In the genomic region with DNA sequence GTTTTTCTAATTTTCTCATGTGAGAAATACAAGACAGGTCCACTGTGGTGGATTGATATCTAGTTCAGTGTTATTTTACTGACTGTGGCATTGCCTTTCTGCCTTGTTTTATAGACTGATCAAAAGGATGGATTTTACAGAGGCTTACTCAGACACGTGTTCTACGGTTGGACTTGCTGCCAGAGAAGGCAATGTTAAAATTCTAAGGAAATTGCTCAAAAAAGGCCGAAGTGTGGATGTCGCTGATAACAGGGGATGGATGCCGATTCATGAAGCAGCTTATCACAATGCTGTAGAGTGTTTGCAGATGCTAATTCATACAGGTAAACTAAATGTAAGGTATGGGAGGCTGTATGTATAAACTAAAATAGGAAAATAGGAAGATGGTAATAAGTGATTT, we compare ENCODE assay signal across 27 mouse cellular contexts. TPM values are rescaled to one million over a fixed set of nuclear protein-coding genes. Genes with fewer than 3 reads are reported as not detected.
DNase-seq lines count a peak whose midpoint lies in the region; ATAC-seq and TF ChIP-seq lines count a peak whose summit lies in the region.
"Had no signal": no experiment of that assay in that cellular context is flagged by ENCODE, and none has a peak within 500 bp of the region (broad histone marks: within the 10 kb centered on the region; RNA-seq: fewer than 3 reads in every experiment).

No protein-coding gene starts in this region.

- 0 out of 4 replicates have a peak overlapping the region, but pooled peaks of 1 of the 2 experiments have one; percentile 9 for H3K4me3 ChIP-seq in MEL (ENCODE audit: control insufficient read depth in 1 of 2, insufficient read depth in 1 of 2, low read depth in 2 of 2, low read length in 2 of 2)
- no peak overlapping the region for H3K4me3 ChIP-seq in liver, embryonic 11.5 days (ENCODE audit: low read depth, low read length)
- no peak overlapping the region for H3K4me3 ChIP-seq in liver, embryonic 16.5 days (ENCODE audit: low read depth, low read length)
- no peak overlapping the region for H3K4me3 ChIP-seq in intestine, embryonic 15.5 days (replicated peaks)
- H3K4me3 ChIP-seq in hindbrain, embryonic 13.5 days, result no peak overlapping the region
- H3K4me3 ChIP-seq: embryonic facial prominence, embryonic 12.5 days; forebrain, embryonic 12.5 days; left cerebral cortex, adult 2 months; limb, embryonic 13.5 days; midbrain, embryonic 10.5 days had no signal

- H3K4me1 ChIP-seq in MEL (ENCODE audit: control insufficient read depth in 1 of 2, insufficient read depth in 2 of 2, low read length in 2 of 2), result peaks cover 24 to 33% of the 10 kb centered on the region in 2 experiments
- peaks cover 12% of the 10 kb centered on the region for H3K4me1 ChIP-seq in liver, embryonic 11.5 days (replicated peaks; ENCODE audit: control insufficient read depth, insufficient read depth, low read length)
- peaks cover 36% of the 10 kb centered on the region for H3K4me1 ChIP-seq in liver, embryonic 16.5 days (ENCODE audit: control insufficient read depth, low read depth, low read length)
- H3K4me1 ChIP-seq in intestine, embryonic 15.5 days (replicated peaks), result no peaks in the 10 kb centered on the region
- no peaks in the 10 kb centered on the region for H3K4me1 ChIP-seq in hindbrain, embryonic 13.5 days (replicated peaks)
- H3K4me1 ChIP-seq: embryonic facial prominence, embryonic 12.5 days; forebrain, embryonic 12.5 days; limb, embryonic 13.5 days; midbrain, embryonic 10.5 days had no signal

- H3K27ac ChIP-seq in MEL (ENCODE audit: control insufficient read depth, low read depth, low read length), result 0 out of 2 replicates have a peak overlapping the region, but pooled peaks have one; percentile 25
- H3K27ac ChIP-seq in liver, embryonic 11.5 days (ENCODE audit: low read depth, low read length), result peak overlapping the region; percentile 63
- H3K27ac ChIP-seq in liver, embryonic 16.5 days (ENCODE audit: low read length), result peak overlapping the region; percentile 89
- no peak overlapping the region for H3K27ac ChIP-seq in intestine, embryonic 15.5 days
- no peak overlapping the region for H3K27ac ChIP-seq in hindbrain, embryonic 13.5 days
- H3K27ac ChIP-seq: embryonic facial prominence, embryonic 12.5 days; forebrain, embryonic 12.5 days; hindbrain, postnatal 0 days; left cerebral cortex, adult 2 months; limb, embryonic 13.5 days; midbrain, embryonic 10.5 days had no signal

- no peaks in the 10 kb centered on the region for H3K27me3 ChIP-seq in MEL (ENCODE audit: control insufficient read depth in 1 of 2, insufficient read depth in 2 of 2, low read length in 2 of 2)
- no peaks in the 10 kb centered on the region for H3K27me3 ChIP-seq in liver, embryonic 11.5 days (replicated peaks; ENCODE audit: control insufficient read depth, insufficient read depth, low read length)
- no peaks in the 10 kb centered on the region for H3K27me3 ChIP-seq in liver, embryonic 16.5 days (ENCODE audit: control insufficient read depth, insufficient read depth, low read depth, low read length)
- H3K27me3 ChIP-seq in intestine, embryonic 15.5 days (replicated peaks), result no peaks in the 10 kb centered on the region
- no peaks in the 10 kb centered on the region for H3K27me3 ChIP-seq in hindbrain, embryonic 13.5 days
- H3K27me3 ChIP-seq: embryonic facial prominence, embryonic 12.5 days; forebrain, embryonic 12.5 days; limb, embryonic 13.5 days had no signal

- no peak overlapping the region for H3K4me2 ChIP-seq in liver, embryonic 11.5 days
- peak overlapping the region; percentile 35 for H3K4me2 ChIP-seq in liver, embryonic 16.5 days (ENCODE audit: low read depth, low read length)
- no peak overlapping the region for H3K4me2 ChIP-seq in intestine, embryonic 15.5 days (replicated peaks)
- H3K4me2 ChIP-seq in hindbrain, embryonic 13.5 days, result no peak overlapping the region
- H3K4me2 ChIP-seq: embryonic facial prominence, embryonic 12.5 days; forebrain, embryonic 12.5 days; limb, embryonic 13.5 days; lung, embryonic 14.5 days had no signal

- peak; percentile 42 to 49 for TF ChIP-seq EP300 in MEL (IDR thresholded peaks at IDR 0.05; ENCODE audit: low read depth in 1 of 2, low read length in 2 of 2)

- peaks cover 0 to 41% of the 10 kb centered on the region in 2 experiments; a peak in 2 of 4 replicates for H3K36me3 ChIP-seq in MEL (ENCODE audit: control insufficient read depth in 1 of 2, insufficient read depth in 2 of 2, low read length in 2 of 2)
- H3K36me3 ChIP-seq in liver, embryonic 11.5 days (ENCODE audit: control insufficient read depth, insufficient read depth, low read length), result no peaks in the 10 kb centered on the region
- H3K36me3 ChIP-seq in liver, embryonic 16.5 days (ENCODE audit: control insufficient read depth, insufficient read depth), result no peaks in the 10 kb centered on the region
- H3K36me3 ChIP-seq in intestine, embryonic 15.5 days, result no peaks in the 10 kb centered on the region
- H3K36me3 ChIP-seq in hindbrain, embryonic 13.5 days, result peaks cover 5% of the 10 kb centered on the region; the same call in 1 of the 2 replicates
- H3K36me3 ChIP-seq: embryonic facial prominence, embryonic 12.5 days; limb, embryonic 13.5 days; midbrain, embryonic 10.5 days had no signal

- peak; percentile 30 for ATAC-seq in liver, embryonic 11.5 days (replicated peaks; ENCODE audit: low FRiP score)
- ATAC-seq in liver, embryonic 16.5 days (ENCODE audit: low read depth), result peak; percentile 70
- no peak; the same call in 1 of the 2 replicates for ATAC-seq in intestine, embryonic 15.5 days
- no peak for ATAC-seq in hindbrain, embryonic 13.5 days (ENCODE audit: low FRiP score)
- ATAC-seq: forebrain, postnatal 0 days; hindbrain, postnatal 0 days; intestine, embryonic 16.5 days; midbrain, embryonic 16.5 days had no signal

- peak; percentile 56 for DNase-seq in MEL (ENCODE audit: low read depth, low spot score)
- DNase-seq in c-Kit-positive CD71-positive TER-119-positive erythroid progenitor cells, embryonic 14.5 days (ENCODE audit: low spot score), result peak; percentile 81
- DNase-seq in liver, embryonic 11.5 days (ENCODE audit: low spot score), result no peak
- no peak for DNase-seq in cerebellum, adult 11 months
- DNase-seq: adrenal gland, postnatal 14 days; cerebellum, adult 9-10 months; cerebellum, postnatal 36 days; forebrain, postnatal 0 days; gastrocnemius, postnatal 10 days; heart, postnatal 14 days; kidney, postnatal 14 days; lung, embryonic 14.5 days; lung, postnatal 14 days; spleen, adult 18-20 months; thymus, adult 2 months; thymus, postnatal 36 days had no signal

- H3K9ac ChIP-seq in MEL (ENCODE audit: control insufficient read depth, low read depth, low read length, poor library complexity, severe bottlenecking), result no peak overlapping the region
- no peak overlapping the region for H3K9ac ChIP-seq in liver, embryonic 11.5 days (ENCODE audit: low read depth, low read length)
- peak overlapping the region; percentile 29 for H3K9ac ChIP-seq in liver, embryonic 16.5 days (ENCODE audit: low read depth, low read length)
- H3K9ac ChIP-seq in intestine, embryonic 15.5 days, result no peak overlapping the region
- no peak overlapping the region for H3K9ac ChIP-seq in hindbrain, embryonic 13.5 days
- H3K9ac ChIP-seq: embryonic facial prominence, embryonic 12.5 days; forebrain, embryonic 12.5 days; forebrain, postnatal 0 days; limb, embryonic 13.5 days; lung, embryonic 14.5 days had no signal

- peaks cover 3% of the 10 kb centered on the region for H3K79me2 ChIP-seq in MEL (ENCODE audit: control insufficient read depth, insufficient read depth, low read length, poor library complexity)

- WGBS in liver, embryonic 11.5 days, result 65% methylated on average over 5 of the region's 5 CpGs
- WGBS in liver, embryonic 16.5 days (ENCODE audit: insufficient replicate concordance), result 19% methylated on average over 5 of the region's 5 CpGs
- 96% methylated on average over 5 of the region's 5 CpGs for WGBS in intestine, embryonic 15.5 days
- WGBS in hindbrain, embryonic 13.5 days, result 94% methylated on average over 5 of the region's 5 CpGs

- TF ChIP-seq CTCF in MEL (IDR thresholded peaks at IDR 0.05 in 2 of 3, conservative IDR thresholded peaks at IDR 0.05 in 1 of 3; ENCODE audit: control insufficient read depth in 1 of 3, insufficient read depth in 1 of 3, low read depth in 2 of 3, low read length in 3 of 3, poor library complexity in 1 of 3, severe bottlenecking in 1 of 3), result no peak

- no peak for TF ChIP-seq POLR2A in MEL (IDR thresholded peaks at IDR 0.05; ENCODE audit: control insufficient read depth in 1 of 2, insufficient read depth in 1 of 2, low read depth in 1 of 2, low read length in 2 of 2, poor library complexity in 1 of 2)

- no peaks in the 10 kb centered on the region for H3K9me3 ChIP-seq in MEL (replicated peaks; ENCODE audit: insufficient read depth, low read length)
- no peaks in the 10 kb centered on the region for H3K9me3 ChIP-seq in liver, embryonic 11.5 days (ENCODE audit: control insufficient read depth, low read length)
- H3K9me3 ChIP-seq in liver, embryonic 16.5 days (replicated peaks; ENCODE audit: control insufficient read depth, low read length), result no peaks in the 10 kb centered on the region
- no peaks in the 10 kb centered on the region for H3K9me3 ChIP-seq in intestine, embryonic 15.5 days
- H3K9me3 ChIP-seq in hindbrain, embryonic 13.5 days, result no peaks in the 10 kb centered on the region
- H3K9me3 ChIP-seq: embryonic facial prominence, embryonic 12.5 days; forebrain, embryonic 12.5 days; limb, embryonic 13.5 days; midbrain, embryonic 10.5 days had no signal

- TF ChIP-seq RAD21 in MEL (IDR thresholded peaks at IDR 0.05; ENCODE audit: low read depth, low read length), result no peak

TF ChIP-seq in MEL, 35 proteins besides CTCF, POLR2A, EP300 and RAD21 (continues in another document):
- 0 out of 2 replicates have a peak, but pooled peaks have one; percentile 24 for TF ChIP-seq TCF12 (IDR thresholded peaks at IDR 0.05; ENCODE audit: low read depth, low read length)

RNA-seq across cellular contexts. Expression of gene Chac2, which starts 12.0 kb away (rescaled TPM):
- total RNA-seq in MEL (2012; rRNA removed), result 11.1 and 16.1 TPM in 2 replicates
- polyA plus RNA-seq in MEL (2012; ENCODE audit: insufficient read depth in 1 of 2, insufficient read length in 2 of 2, low read depth in 1 of 2, low replicate concordance in 2 of 2, missing spikeins in 1 of 2), result 10 to 100 TPM in 1 of 2 experiments, not detected in 1; 10.8 TPM
- 27.0 and 30.3 TPM in 2 replicates for polyA plus RNA-seq in liver, embryonic 11.5 days (2014; fragmentation: Nextera tagmentation; extraction: Ambion mirVana)
- 104 and 118 TPM in 2 replicates for polyA plus RNA-seq in liver, embryonic 16.5 days (2015; fragmentation: Nextera tagmentation; extraction: Ambion mirVana)
- 17.6 and 21.0 TPM in 2 replicates for polyA plus RNA-seq in intestine, embryonic 15.5 days (2015; fragmentation: Nextera tagmentation; extraction: Ambion mirVana)
- polyA plus RNA-seq in hindbrain, embryonic 13.5 days (2015; fragmentation: Nextera tagmentation; extraction: Ambion mirVana), result 23.9 and 26.3 TPM in 2 replicates

RNA-seq across cellular contexts. Expression of gene Erlec1, which starts 44.1 kb away (rescaled TPM):
- total RNA-seq in MEL (2012; rRNA removed), result 6.7 and 7.4 TPM in 2 replicates
- polyA plus RNA-seq in MEL (2012; ENCODE audit: insufficient read depth in 1 of 2, insufficient read length in 2 of 2, low read depth in 1 of 2, low replicate concordance in 2 of 2, missing spikeins in 1 of 2), result 10 to 100 TPM in 1 of 2 experiments, not detected in 1; 22.3 TPM
- polyA plus RNA-seq in liver, embryonic 11.5 days (2014; fragmentation: Nextera tagmentation; extraction: Ambion mirVana), result 8.1 TPM in 2 replicates
- 7.9 and 8.5 TPM in 2 replicates for polyA plus RNA-seq in liver, embryonic 16.5 days (2015; fragmentation: Nextera tagmentation; extraction: Ambion mirVana)
- polyA plus RNA-seq in intestine, embryonic 15.5 days (2015; fragmentation: Nextera tagmentation; extraction: Ambion mirVana), result 10.2 and 12.1 TPM in 2 replicates
- polyA plus RNA-seq in hindbrain, embryonic 13.5 days (2015; fragmentation: Nextera tagmentation; extraction: Ambion mirVana), result 11.2 and 11.5 TPM in 2 replicates

Comparison
In these comparisons a context has a peak if more than half of its experiments do, and no peak if none do; other contexts are left out.
1. DNase-seq: peak in MEL (single experiment) and c-Kit-positive CD71-positive TER-119-positive erythroid progenitor cells, embryonic 14.5 days (single experiment); none in liver, embryonic 11.5 days (single experiment) and cerebellum, adult 11 months (single experiment).
2. H3K27ac ChIP-seq: peak in MEL (single experiment), liver, embryonic 11.5 days (single experiment) and liver, embryonic 16.5 days (single experiment); none in intestine, embryonic 15.5 days (single experiment) and hindbrain, embryonic 13.5 days (single experiment).
3. ATAC-seq: peak in liver, embryonic 11.5 days (single experiment) and liver, embryonic 16.5 days (single experiment); none in intestine, embryonic 15.5 days (single experiment) and hindbrain, embryonic 13.5 days (single experiment).